Mouse (Mus musculus) myocyte (in vitro differentiated cells): ENCODE results near the gene Lrrc4. TPM values are rescaled to one million over a fixed set of nuclear protein-coding genes. Genes with fewer than 3 reads are reported as not detected.
A peak's percentile ranks its signal among the peaks of the same experiment; 100 is the strongest.

ENCODE experiments used
- H3K27me3 ChIP-seq: one replicate; pipeline ENCODE4 v1.6.1; 2011; ENCODE audit not compliant: control insufficient read depth, insufficient read depth, insufficient read length
- H3K36me3 ChIP-seq: one replicate; pipeline ENCODE4 v1.6.1; 2011; ENCODE audit not compliant: control insufficient read depth, insufficient read depth
- H3K4me2 ChIP-seq: one replicate; pipeline ENCODE4 v1.6.1; 2011; ENCODE audit warnings: low read depth, control low read depth
- H3K4me3 ChIP-seq: one replicate; pipeline ENCODE4 v1.5.1; 2011; ENCODE audit warnings: mild to moderate bottlenecking, control low read depth, moderate library complexity
- H3K79me2 ChIP-seq: one replicate; pipeline ENCODE4 v1.6.1; 2011; ENCODE audit not compliant: control insufficient read depth, insufficient read depth
- H3ac ChIP-seq: one replicate; pipeline ENCODE4 v1.6.1; 2011; ENCODE audit not compliant: control insufficient read depth, insufficient read length
- CEBPB ChIP-seq: IDR thresholded peaks from 2 replicates; pipeline ENCODE4 v1.6.1; 2011; ENCODE audit warnings: mild to moderate bottlenecking, moderate library complexity; ENCODE audit not compliant: poor library complexity, insufficient read depth, severe bottlenecking
- E2F4 ChIP-seq: IDR thresholded peaks from one replicate; pipeline ENCODE4 v1.6.1; 2011; ENCODE audit warnings: mild to moderate bottlenecking, control low read depth, moderate library complexity; ENCODE audit not compliant: insufficient read depth
- MAX ChIP-seq: IDR thresholded peaks from one replicate; pipeline ENCODE4 v1.6.1; 2011; ENCODE audit warnings: low read depth, mild to moderate bottlenecking, control low read depth
- MYOD1 ChIP-seq, 3 experiments: IDR thresholded peaks; one replicate each; pipeline ENCODE4 v1.6.1; 2011; ENCODE audit warnings: control low read depth in 2 of 3, low read depth in 2 of 3, mild to moderate bottlenecking in 2 of 3, moderate library complexity in 1 of 3; ENCODE audit not compliant: insufficient read length in 2 of 3, control insufficient read depth in 1 of 3
- MYOG ChIP-seq, 3 experiments: IDR thresholded peaks; one replicate each; pipeline ENCODE4 v1.6.1; 2011; ENCODE audit warnings: control low read depth in 2 of 3, low read depth in 2 of 3, mild to moderate bottlenecking in 2 of 3; ENCODE audit not compliant: insufficient read length in 2 of 3, control insufficient read depth in 1 of 3, insufficient read depth in 1 of 3
- POLR2A ChIP-seq: IDR thresholded peaks from one replicate; pipeline ENCODE4 v1.6.1; 2011; ENCODE audit warnings: low read depth, mild to moderate bottlenecking, control low read depth, moderate library complexity; ENCODE audit not compliant: insufficient read length
- POLR2AphosphoS2 ChIP-seq: IDR thresholded peaks from one replicate; pipeline ENCODE4 v1.6.1; 2011; ENCODE audit warnings: low read depth, control low read depth; ENCODE audit not compliant: insufficient read length
- REST ChIP-seq: IDR thresholded peaks from one replicate; pipeline ENCODE4 v1.6.1; 2011; ENCODE audit warnings: mild to moderate bottlenecking, control low read depth, moderate library complexity; ENCODE audit not compliant: insufficient read depth, insufficient read length
- SRF ChIP-seq: IDR thresholded peaks from one replicate; pipeline ENCODE4 v1.6.1; 2011; ENCODE audit warnings: low read depth; ENCODE audit not compliant: control insufficient read depth, insufficient read length
- TCF12 ChIP-seq: IDR thresholded peaks from one replicate; pipeline ENCODE4 v1.6.1; 2011; ENCODE audit warnings: mild to moderate bottlenecking, control low read depth; ENCODE audit not compliant: poor library complexity, insufficient read depth, severe bottlenecking
- TCF3 ChIP-seq: IDR thresholded peaks from one replicate; pipeline ENCODE4 v1.6.1; 2011; ENCODE audit warnings: low read depth, control low read depth; ENCODE audit not compliant: insufficient read length
- USF1 ChIP-seq: IDR thresholded peaks from one replicate; pipeline ENCODE4 v1.6.1; 2011; ENCODE audit warnings: low read depth, mild to moderate bottlenecking, control low read depth, moderate library complexity
- polyA plus RNA-seq: library from polyadenylated mRNA; unstranded; fragments of >200 nt; fragmentation: generic; extraction: Trizol; gene quantifications from one replicate; pipeline ENCODE4 v1.2.1, GENCODE M21; 2012; ENCODE audit warnings: missing spikeins

The Lrrc4 gene
- polyA plus RNA-seq, 1 experiment, result 0.72 TPM

GRCm38 (mm10) chr6:28717845-28718237, 113.7 kb downstream of the Lrrc4 start:
- no peak for TF ChIP-seq SRF
- no peak for TF ChIP-seq USF1
- TF ChIP-seq MYOG (IDR thresholded peaks at IDR 0.05; ENCODE audit: control insufficient read depth in 1 of 3, insufficient read depth in 1 of 3, insufficient read length in 2 of 3, low read depth in 2 of 3), result no peak
- TF ChIP-seq POLR2AphosphoS2, result no peak
- no peak for TF ChIP-seq E2F4
- no peak for TF ChIP-seq POLR2A
- TF ChIP-seq CEBPB, result no peak
- TF ChIP-seq TCF3, result no peak
- no peak for TF ChIP-seq MAX
- no peak for TF ChIP-seq MYOD1 (IDR thresholded peaks at IDR 0.05; ENCODE audit: control insufficient read depth in 1 of 3, insufficient read length in 2 of 3, low read depth in 2 of 3)
- no peak for TF ChIP-seq REST
- TF ChIP-seq TCF12, result no peak
- H3K4me3 ChIP-seq, result no peak overlapping the region
- peaks cover 5% of the 10 kb centered on the region for H3K79me2 ChIP-seq
- no peak overlapping the region for H3K4me2 ChIP-seq
- no peaks in the 10 kb centered on the region for H3K27me3 ChIP-seq
- H3ac ChIP-seq, result no peak overlapping the region
- peaks cover 5% of the 10 kb centered on the region for H3K36me3 ChIP-seq

GRCm38 (mm10) chr6:28717203-28717844, 114.2 kb downstream of the Lrrc4 start:
- H3K4me3 ChIP-seq, result no peak overlapping the region
- H3ac ChIP-seq, result no peak overlapping the region
- H3K27me3 ChIP-seq, result no peaks in the 10 kb centered on the region
- no peak for TF ChIP-seq USF1
- TF ChIP-seq SRF, result no peak
- no peak for TF ChIP-seq MYOD1 (IDR thresholded peaks at IDR 0.05; ENCODE audit: control insufficient read depth in 1 of 3, insufficient read length in 2 of 3, low read depth in 2 of 3)
- TF ChIP-seq E2F4, result no peak
- no peak for TF ChIP-seq POLR2AphosphoS2
- no peak for TF ChIP-seq CEBPB
- no peak for TF ChIP-seq MAX
- no peak for TF ChIP-seq TCF12
- TF ChIP-seq MYOG (IDR thresholded peaks at IDR 0.05; ENCODE audit: control insufficient read depth in 1 of 3, insufficient read depth in 1 of 3, insufficient read length in 2 of 3, low read depth in 2 of 3), result no peak
- no peak for TF ChIP-seq REST
- no peak for TF ChIP-seq TCF3
- no peak for TF ChIP-seq POLR2A
- H3K79me2 ChIP-seq, result peaks cover 5% of the 10 kb centered on the region
- H3K4me2 ChIP-seq, result no peak overlapping the region
- H3K36me3 ChIP-seq, result peaks cover 5% of the 10 kb centered on the region

GRCm38 (mm10) chr6:28710035-28710434, 121.5 kb downstream of the Lrrc4 start:
- no peak overlapping the region for H3K4me3 ChIP-seq
- H3ac ChIP-seq, result no peak overlapping the region
- no peaks in the 10 kb centered on the region for H3K27me3 ChIP-seq
- H3K36me3 ChIP-seq, result peaks cover 18% of the 10 kb centered on the region
- no peak for TF ChIP-seq E2F4
- no peak for TF ChIP-seq SRF
- no peak for TF ChIP-seq TCF3
- TF ChIP-seq POLR2AphosphoS2, result no peak
- TF ChIP-seq POLR2A, result no peak
- no peak for TF ChIP-seq REST
- no peak for TF ChIP-seq MYOD1 (IDR thresholded peaks at IDR 0.05; ENCODE audit: control insufficient read depth in 1 of 3, insufficient read length in 2 of 3, low read depth in 2 of 3)
- TF ChIP-seq MYOG (IDR thresholded peaks at IDR 0.05; ENCODE audit: control insufficient read depth in 1 of 3, insufficient read depth in 1 of 3, insufficient read length in 2 of 3, low read depth in 2 of 3), result no peak
- TF ChIP-seq USF1, result no peak
- no peak for TF ChIP-seq CEBPB
- no peak for TF ChIP-seq TCF12
- TF ChIP-seq MAX, result no peak
- H3K79me2 ChIP-seq, result peaks cover 5% of the 10 kb centered on the region
- H3K4me2 ChIP-seq, result no peak overlapping the region

GRCm38 (mm10) chr6:28706976-28707592, 124.5 kb downstream of the Lrrc4 start:
- peaks cover 18% of the 10 kb centered on the region for H3K36me3 ChIP-seq
- no peak overlapping the region for H3K4me2 ChIP-seq
- TF ChIP-seq MYOG (IDR thresholded peaks at IDR 0.05; ENCODE audit: control insufficient read depth in 1 of 3, insufficient read depth in 1 of 3, insufficient read length in 2 of 3, low read depth in 2 of 3) (peak in 1 of 3 experiments; percentile 17), REST (no peak)
- H3K79me2 ChIP-seq, result peaks cover 3% of the 10 kb centered on the region
- no peaks in the 10 kb centered on the region for H3K27me3 ChIP-seq
- no peak overlapping the region for H3ac ChIP-seq
- H3K4me3 ChIP-seq, result no peak overlapping the region
